ENCODE assay signal across 9 mouse cellular contexts in the genomic region with DNA sequence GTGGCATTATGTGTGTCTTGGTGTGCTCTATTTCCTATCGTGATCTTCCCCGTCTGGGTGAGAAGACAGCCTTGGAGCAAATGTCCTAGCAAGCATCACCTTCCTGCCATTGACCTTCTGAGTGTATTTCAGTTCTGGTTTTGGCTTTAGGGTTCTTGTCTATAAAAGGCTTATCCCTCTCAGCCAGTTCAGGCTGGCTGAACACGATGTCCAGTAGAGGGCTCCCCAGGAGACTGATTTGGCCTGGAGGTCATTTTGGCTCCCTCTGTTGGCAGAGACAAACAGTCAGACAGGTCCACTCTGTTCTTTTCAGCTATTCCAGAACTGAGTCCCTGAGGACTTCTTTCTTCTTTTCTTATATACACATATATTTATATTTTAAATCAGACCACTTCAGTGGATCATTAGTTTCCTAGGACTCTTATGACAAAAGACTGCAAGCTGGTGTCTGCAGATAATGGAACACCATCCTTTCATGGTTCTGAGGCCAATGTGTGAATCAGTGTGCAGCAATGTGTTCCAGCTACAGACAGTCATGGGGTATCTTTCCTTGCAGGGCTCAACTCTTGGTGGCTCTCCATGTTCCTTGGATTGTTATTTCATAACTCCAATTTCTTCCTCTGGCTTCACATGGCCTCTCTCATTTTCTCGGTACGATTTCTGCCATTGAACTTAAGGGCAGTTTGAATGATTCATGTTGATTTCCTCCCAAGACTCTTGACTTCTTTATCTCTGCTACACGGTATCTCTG.
A peak's percentile ranks its signal among the peaks of the same experiment; 100 is the strongest.
DNase-seq lines count a peak whose midpoint lies in the region; ATAC-seq and TF ChIP-seq lines count a peak whose summit lies in the region.
"Had no signal": no experiment of that assay in that cellular context is flagged by ENCODE, and none has a peak within 500 bp of the region (broad histone marks: within the 10 kb centered on the region; RNA-seq: fewer than 3 reads in every experiment).

No protein-coding gene starts in this region.

- TF ChIP-seq CTCF in lung, adult 2 months (IDR thresholded peaks at IDR 0.05; ENCODE audit: insufficient read depth, low read length): peak; percentile 93
- peak; percentile 87 for TF ChIP-seq CTCF in stomach, postnatal 0 days (IDR thresholded peaks at IDR 0.05; ENCODE audit: low read depth)

- no peak for TF ChIP-seq POLR2A in lung, adult 2 months (IDR thresholded peaks at IDR 0.05; ENCODE audit: borderline replicate concordance, extremely low read depth, low read depth, low read length)

- H3K4me3 ChIP-seq in lung, adult 2 months (replicated peaks; ENCODE audit: extremely low read depth, low read depth, low read length): no peak overlapping the region
- H3K4me3 ChIP-seq in stomach, postnatal 0 days (ENCODE audit: low read depth, low read length): no peak overlapping the region
- no peak overlapping the region for H3K4me3 ChIP-seq in intestine, embryonic 16.5 days (ENCODE audit: low read length)
- H3K4me3 ChIP-seq: heart, embryonic 13.5 days had no signal

- intact Hi-C loops in heart, postnatal 36 days (cut with DNase I): no loop called here

- WGBS in lung, adult 2 months: 65% methylated on average over 6 of the region's 6 CpGs
- WGBS in stomach, postnatal 0 days: 72% methylated on average over 6 of the region's 6 CpGs
- 78% methylated on average over 6 of the region's 6 CpGs for WGBS in intestine, embryonic 16.5 days

- H3K4me1 ChIP-seq in lung, adult 2 months (ENCODE audit: control insufficient read depth, insufficient read depth, low read length): no peaks in the 10 kb centered on the region
- no peaks in the 10 kb centered on the region for H3K4me1 ChIP-seq in stomach, postnatal 0 days (replicated peaks; ENCODE audit: control insufficient read depth, insufficient read depth)
- no peaks in the 10 kb centered on the region for H3K4me1 ChIP-seq in intestine, embryonic 16.5 days (ENCODE audit: control insufficient read depth, insufficient read depth, low read length)
- H3K4me1 ChIP-seq: heart, embryonic 13.5 days had no signal

- H3K9me3 ChIP-seq in stomach, postnatal 0 days (ENCODE audit: control insufficient read depth, low read length): no peaks in the 10 kb centered on the region
- H3K9me3 ChIP-seq in intestine, embryonic 16.5 days (ENCODE audit: control insufficient read depth, low read length): no peaks in the 10 kb centered on the region
- H3K9me3 ChIP-seq: heart, embryonic 13.5 days had no signal

- H3K27ac ChIP-seq in stomach, postnatal 0 days (replicated peaks): no peak overlapping the region
- no peak overlapping the region for H3K27ac ChIP-seq in intestine, embryonic 16.5 days (ENCODE audit: low read length)
- H3K27ac ChIP-seq: heart, embryonic 13.5 days had no signal

- no peak overlapping the region for H3K9ac ChIP-seq in stomach, postnatal 0 days (ENCODE audit: low read length)
- H3K9ac ChIP-seq in intestine, embryonic 16.5 days (ENCODE audit: low read depth, low read length): no peak overlapping the region
- H3K9ac ChIP-seq: heart, embryonic 13.5 days had no signal

- H3K36me3 ChIP-seq in stomach, postnatal 0 days (ENCODE audit: control insufficient read depth, insufficient read depth, low read length): no peaks in the 10 kb centered on the region
- no peaks in the 10 kb centered on the region for H3K36me3 ChIP-seq in intestine, embryonic 16.5 days (ENCODE audit: control insufficient read depth, insufficient read depth, low read length)
- H3K36me3 ChIP-seq: heart, embryonic 13.5 days had no signal

- H3K27me3 ChIP-seq in stomach, postnatal 0 days (ENCODE audit: control insufficient read depth, insufficient read depth, low read length): no peaks in the 10 kb centered on the region
- no peaks in the 10 kb centered on the region for H3K27me3 ChIP-seq in intestine, embryonic 16.5 days (replicated peaks; ENCODE audit: control insufficient read depth, insufficient read depth, low read length)
- H3K27me3 ChIP-seq: heart, embryonic 13.5 days had no signal

- no peak overlapping the region for H3K4me2 ChIP-seq in stomach, postnatal 0 days (replicated peaks; ENCODE audit: low read depth)
- H3K4me2 ChIP-seq in intestine, embryonic 16.5 days (ENCODE audit: low read depth, low read length): no peak overlapping the region
- H3K4me2 ChIP-seq: heart, embryonic 13.5 days had no signal

- peak; percentile 15 to 24 for DNase-seq in right cerebral cortex, adult 2 months (ENCODE audit: low spot score in 2 of 2)
- DNase-seq in right cerebral cortex, postnatal 4 days: no peak
- peak; percentile 71 for DNase-seq in adipocyte (ENCODE audit: low spot score)
- DNase-seq in embryo, embryonic 10 days (ENCODE audit: low spot score): peak; percentile 60
- peak; percentile 75 to 76 for DNase-seq in heart, postnatal 36 days
- peak; percentile 56 for DNase-seq in lung, adult 2 months
- peak; percentile 53 for DNase-seq in stomach, postnatal 0 days (ENCODE audit: low spot score)

- no peak for TF ChIP-seq EP300 in stomach, postnatal 0 days (optimal IDR thresholded peaks at IDR 0.05)

- peak; percentile 59; the same call in 1 of the 2 replicates for ATAC-seq in stomach, postnatal 0 days (ENCODE audit: low FRiP score, low TSS enrichment)
- ATAC-seq in intestine, embryonic 16.5 days: no peak
